Mouse (Mus musculus) C2C12 (cell line): ENCODE results near the gene Dyrk1a.

Source experiments
- CEBPB ChIP-seq: IDR thresholded peaks from one replicate; pipeline ENCODE4 v1.6.1; 2011; ENCODE audit warnings: low read depth, mild to moderate bottlenecking, control low read depth, moderate library complexity
- CTCF ChIP-seq: IDR thresholded peaks from one replicate; pipeline ENCODE4 v1.5.1; 2011; ENCODE audit not compliant: control insufficient read depth, insufficient read depth, insufficient read length
- USF1 ChIP-seq: IDR thresholded peaks from one replicate; pipeline ENCODE4 v1.6.1; 2011; ENCODE audit warnings: low read depth, mild to moderate bottlenecking, control low read depth, moderate library complexity

DNA sequence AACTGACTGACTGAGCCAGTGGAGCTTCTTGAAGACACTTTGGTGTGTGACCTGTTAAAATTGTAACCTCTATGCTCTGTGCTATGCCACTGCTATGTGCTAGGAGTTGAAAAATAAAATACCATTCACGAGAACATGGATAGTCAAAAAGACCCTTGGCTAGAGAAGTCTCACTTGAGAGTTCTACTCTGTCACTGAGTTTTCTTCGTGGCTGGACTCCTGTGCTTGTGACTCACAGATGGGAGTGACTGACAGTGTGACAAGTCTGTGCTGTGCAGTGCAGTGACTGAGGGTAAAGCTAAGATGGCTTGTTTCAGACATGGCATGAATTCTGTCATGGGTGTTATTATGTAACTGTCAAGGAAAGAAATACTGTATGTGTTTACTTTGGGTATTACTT, 2.6 kb downstream of the Dyrk1a start:
- TF ChIP-seq USF1, result no peak
- TF ChIP-seq CTCF, result no peak
- no peak for TF ChIP-seq CEBPB
